ENCODE assay signal across 21 mouse cellular contexts in the genomic region with DNA sequence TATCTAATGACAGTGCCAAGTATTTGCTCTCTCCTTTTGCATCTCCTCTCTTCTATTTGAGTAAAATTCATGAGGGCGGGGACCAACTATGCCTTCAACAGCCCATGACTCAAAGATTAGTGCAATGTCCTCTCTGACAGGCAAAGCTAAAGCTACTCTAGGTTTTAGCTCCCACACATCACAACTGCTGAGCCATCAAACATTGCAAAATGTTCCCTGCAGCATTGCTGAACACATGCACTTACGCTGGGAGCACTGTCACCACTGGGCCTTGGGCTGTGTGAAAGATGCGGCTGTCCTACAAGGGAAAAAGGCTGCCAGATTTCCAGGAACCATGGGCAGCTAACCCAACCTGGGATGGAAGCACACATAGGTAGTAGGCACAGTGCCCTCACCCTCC.
DNase-seq lines count a peak whose midpoint lies in the region; ATAC-seq lines count a peak whose summit lies in the region.
"Had no signal": no experiment of that assay in that cellular context is flagged by ENCODE, and none has a peak within 500 bp of the region (broad histone marks: within the 10 kb centered on the region; RNA-seq: fewer than 3 reads in every experiment).

No protein-coding gene starts in this region.

- ATAC-seq in frontal cortex, adult (ENCODE audit: low TSS enrichment): peak; percentile 95
- ATAC-seq: forebrain, embryonic 15.5 days; hindbrain, embryonic 16.5 days; midbrain, embryonic 15.5 days had no signal

- DNase-seq in frontal cortex, postnatal 14 days (ENCODE audit: low spot score in 2 of 2): no peak
- DNase-seq in left cerebral cortex, adult 9 months (ENCODE audit: low spot score in 2 of 2): peak; percentile 5 to 15
- no peak for DNase-seq in left cerebral cortex, adult 11 months (ENCODE audit: low spot score)
- DNase-seq in NIH3T3 (ENCODE audit: low read depth): peak; percentile 48
- DNase-seq in telencephalon, adult 2 months (ENCODE audit: low read depth, low spot score): peak; percentile 13
- no peak for DNase-seq in c-Kit-positive CD71-positive TER-119-positive erythroid progenitor cells, embryonic 14.5 days (ENCODE audit: low spot score)
- DNase-seq: cerebellum, adult 11 months; cerebellum, adult 9-10 months; cerebellum, postnatal 36 days; embryo, embryonic 11 days; gastrocnemius, postnatal 10 days; heart, postnatal 14 days; kidney, adult 18-20 months; kidney, postnatal 25 days; lung, embryonic 14.5 days; lung, postnatal 14 days; thymus, postnatal 14 days had no signal

Comparison
In these comparisons a context has a peak if more than half of its experiments do, and no peak if none do; other contexts are left out.
1. DNase-seq: peak in left cerebral cortex, adult 9 months (2 of 2), NIH3T3 (single experiment) and telencephalon, adult 2 months (single experiment); none in frontal cortex, postnatal 14 days (0 of 2), left cerebral cortex, adult 11 months (single experiment) and c-Kit-positive CD71-positive TER-119-positive erythroid progenitor cells, embryonic 14.5 days (single experiment).